In the genomic region with DNA sequence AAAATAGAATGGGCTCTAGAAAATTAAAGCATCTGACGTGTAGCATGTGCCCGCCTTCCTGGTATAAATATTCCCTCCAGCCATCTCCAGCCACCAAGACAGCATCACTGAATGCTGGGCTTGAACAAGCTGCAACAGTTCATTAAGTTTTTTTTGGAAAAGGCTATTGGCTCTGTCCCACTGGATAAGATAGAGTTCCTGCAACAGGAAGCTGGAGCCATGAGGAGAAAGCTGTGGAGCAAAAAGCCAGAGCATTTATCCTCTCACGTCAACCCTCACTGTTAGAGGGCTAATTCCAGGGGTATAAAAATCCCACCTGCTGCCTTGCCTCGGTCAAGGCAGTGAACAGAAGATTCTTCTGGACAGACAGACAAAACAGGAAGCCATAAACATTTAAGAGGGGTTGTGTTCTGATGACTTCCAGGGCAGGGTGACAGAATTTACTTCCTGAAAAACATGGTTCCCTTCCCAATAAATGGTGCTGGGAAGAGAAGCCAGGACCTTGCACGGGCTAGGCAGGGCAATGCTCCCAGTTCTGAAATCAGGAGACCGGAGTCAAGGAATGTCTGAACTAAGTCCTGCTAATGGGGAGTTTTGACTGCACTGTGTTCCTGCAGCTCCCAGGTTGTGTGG, we compare ENCODE assay signal across 19 mouse cellular contexts. TPM values are rescaled to one million over a fixed set of nuclear protein-coding genes. Genes with fewer than 3 reads are reported as not detected.
A peak's percentile ranks its signal among the peaks of the same experiment; 100 is the strongest.
DNase-seq lines count a peak whose midpoint lies in the region; ATAC-seq lines count a peak whose summit lies in the region.
"Had no signal": no experiment of that assay in that cellular context is flagged by ENCODE, and none has a peak within 500 bp of the region (broad histone marks: within the 10 kb centered on the region; RNA-seq: fewer than 3 reads in every experiment).

No protein-coding gene starts in this region.

- H3K4me2 ChIP-seq in kidney, embryonic 14.5 days (replicated peaks; ENCODE audit: low read depth, low read length), result no peak overlapping the region
- no peak overlapping the region for H3K4me2 ChIP-seq in heart, embryonic 16.5 days (ENCODE audit: low read depth, low read length)
- H3K4me2 ChIP-seq: neural tube, embryonic 15.5 days had no signal

- no peaks in the 10 kb centered on the region for H3K36me3 ChIP-seq in kidney, embryonic 14.5 days (ENCODE audit: control insufficient read depth, insufficient read depth, low read length)
- H3K36me3 ChIP-seq in heart, embryonic 16.5 days (ENCODE audit: control insufficient read depth, insufficient read depth), result no peaks in the 10 kb centered on the region
- H3K36me3 ChIP-seq: G1E; neural tube, embryonic 15.5 days had no signal

- no peak; the same call in 1 of the 2 replicates for ATAC-seq in kidney, embryonic 14.5 days (ENCODE audit: low FRiP score, low TSS enrichment)
- peak; percentile 73 for ATAC-seq in heart, embryonic 16.5 days (replicated peaks; ENCODE audit: extremely low read depth, insufficient read depth, low FRiP score)
- ATAC-seq: forebrain, postnatal 0 days; inflammation-experienced regulatory T-cells, adult 6 months had no signal

- H3K4me3 ChIP-seq in kidney, embryonic 14.5 days (ENCODE audit: low read length), result no peak overlapping the region
- no peak overlapping the region for H3K4me3 ChIP-seq in heart, embryonic 16.5 days (ENCODE audit: low read length)
- H3K4me3 ChIP-seq: myocyte; neural tube, embryonic 15.5 days had no signal

- peak; percentile 13 to 29 for DNase-seq in kidney, postnatal 4 days
- DNase-seq in heart, adult 18-20 months, result peak; percentile 60 to 61
- peak; percentile 46 for DNase-seq in heart, adult 8-10 months (ENCODE audit: low spot score)
- no peak for DNase-seq in right cerebral cortex, postnatal 10 days (ENCODE audit: low spot score in 2 of 2)
- no peak for DNase-seq in frontal cortex, postnatal 25 days (ENCODE audit: low spot score in 2 of 2)
- DNase-seq: cerebellum, adult 9-10 months; forebrain, postnatal 0 days; gastrocnemius, postnatal 10 days; lung, adult 18-20 months; midbrain, embryonic 14.5 days; thymus, postnatal 25 days had no signal

- no peak overlapping the region for H3K9ac ChIP-seq in kidney, embryonic 14.5 days (ENCODE audit: low read depth, low read length)
- no peak overlapping the region for H3K9ac ChIP-seq in heart, embryonic 16.5 days (ENCODE audit: low read length)
- H3K9ac ChIP-seq: forebrain, postnatal 0 days; neural tube, embryonic 15.5 days had no signal

- no peaks in the 10 kb centered on the region for H3K4me1 ChIP-seq in kidney, embryonic 14.5 days (ENCODE audit: control insufficient read depth, insufficient read depth, low read length)
- no peaks in the 10 kb centered on the region for H3K4me1 ChIP-seq in heart, embryonic 16.5 days (ENCODE audit: control insufficient read depth, insufficient read depth, low read length)
- H3K4me1 ChIP-seq: neural tube, embryonic 15.5 days had no signal

- H3K27ac ChIP-seq in kidney, embryonic 14.5 days (ENCODE audit: low read depth, low read length), result no peak overlapping the region
- H3K27ac ChIP-seq in heart, embryonic 16.5 days (ENCODE audit: low read length), result peak overlapping the region; percentile 80
- H3K27ac ChIP-seq: macrophage; neural tube, embryonic 15.5 days; stomach, postnatal 0 days had no signal

- H3K9me3 ChIP-seq in kidney, embryonic 14.5 days (ENCODE audit: control insufficient read depth, low read length), result no peaks in the 10 kb centered on the region
- H3K9me3 ChIP-seq in heart, embryonic 16.5 days (replicated peaks; ENCODE audit: control insufficient read depth, low read length), result no peaks in the 10 kb centered on the region
- H3K9me3 ChIP-seq: G1E; neural tube, embryonic 15.5 days had no signal

- no peaks in the 10 kb centered on the region for H3K27me3 ChIP-seq in kidney, embryonic 14.5 days (ENCODE audit: control insufficient read depth, insufficient read depth, low read length)
- no peaks in the 10 kb centered on the region for H3K27me3 ChIP-seq in heart, embryonic 16.5 days (ENCODE audit: control insufficient read depth, insufficient read depth, low read length)
- H3K27me3 ChIP-seq: neural tube, embryonic 15.5 days had no signal

- 44% methylated on average over 6 of the region's 6 CpGs for WGBS in kidney, embryonic 14.5 days
- WGBS in heart, embryonic 16.5 days, result 50% methylated on average over 6 of the region's 6 CpGs

RNA-seq across cellular contexts. Expression of gene Gpcpd1, which starts 2.5 kb away (rescaled TPM):
- 37.4 and 42.8 TPM in 2 replicates for polyA plus RNA-seq in kidney, embryonic 14.5 days (2014; fragmentation: Nextera tagmentation; extraction: Ambion mirVana)
- 100 to 1,000 TPM; 151 to 198 TPM for total RNA-seq in heart, adult 18-20 months (2021)
- total RNA-seq in heart, adult 8-10 months (2022), result 100 to 1,000 TPM; 161 to 308 (median 228) TPM
- polyA plus RNA-seq in heart, embryonic 16.5 days (2015; fragmentation: Nextera tagmentation; extraction: Ambion mirVana), result 25.4 and 28.8 TPM in 2 replicates

Comparison
In these comparisons a context has a peak if more than half of its experiments do, and no peak if none do; other contexts are left out.
1. DNase-seq: peak in kidney, postnatal 4 days (2 of 2), heart, adult 18-20 months (2 of 2) and heart, adult 8-10 months (single experiment); none in right cerebral cortex, postnatal 10 days (0 of 2) and frontal cortex, postnatal 25 days (0 of 2).